Mouse (Mus musculus) hindbrain, postnatal 0 days (tissue): ENCODE data around the gene Fam241b. TPM values are rescaled to one million over a fixed set of nuclear protein-coding genes. Genes with fewer than 3 reads are reported as not detected.

Source experiments
- ATAC-seq: fragments of 200-750 bp; cut with Nextera tagmentation; 2 replicates; pipeline ENCODE4 v1.8.0; 2017; ENCODE audit warnings: mild to moderate bottlenecking, moderate TSS enrichment, moderate library complexity
- DNase-seq: peaks from one replicate; pipeline ENCODE4 v3.0.0-alpha.2; 2015; ENCODE audit warnings: low spot score
- H3K27ac ChIP-seq: fragments of 300-500 bp; sonication (generic); 2 replicates; pipeline ENCODE4 v1.5.1; 2014; ENCODE audit warnings: mild to moderate bottlenecking
- H3K27me3 ChIP-seq: fragments of 300-500 bp; sonication (generic); 2 replicates; pipeline ENCODE4 v1.6.1; 2014; ENCODE audit warnings: low read length, mixed read lengths; ENCODE audit not compliant: insufficient read depth
- H3K36me3 ChIP-seq: fragments of 300-500 bp; sonication (generic); 2 replicates; pipeline ENCODE4 v1.6.1; 2014; ENCODE audit warnings: low read length, mixed read lengths; ENCODE audit not compliant: insufficient read depth
- H3K4me1 ChIP-seq: fragments of 300-500 bp; sonication (generic); 2 replicates; pipeline ENCODE4 v1.6.1; 2014; ENCODE audit warnings: antibody characterized with exemption, low read length, mixed read lengths; ENCODE audit not compliant: insufficient read depth
- H3K4me2 ChIP-seq: fragments of 300-500 bp; sonication (generic); 2 replicates; pipeline ENCODE4 v1.6.1; 2014; ENCODE audit warnings: low read depth, mild to moderate bottlenecking, low read length, moderate library complexity, mixed read lengths
- H3K4me3 ChIP-seq: fragments of 300-500 bp; sonication (generic); 2 replicates; pipeline ENCODE4 v1.5.1; 2014; ENCODE audit warnings: low read length
- H3K9ac ChIP-seq: fragments of 300-500 bp; sonication (generic); replicated peaks from 2 replicates; pipeline ENCODE4 v1.6.1; 2014; ENCODE audit warnings: mild to moderate bottlenecking, low read length, moderate library complexity, mixed read lengths
- H3K9me3 ChIP-seq: fragments of 300-500 bp; sonication (generic); 2 replicates; pipeline ENCODE4 v1.6.1; 2016; ENCODE audit warnings: low read length, mixed read lengths
- CTCF ChIP-seq: IDR thresholded peaks from 2 replicates; pipeline ENCODE4 v1.5.1; 2016; ENCODE audit warnings: antibody characterized with exemption, control low read depth, low read depth
- WGBS: fragments of 180-500 bp; shearing (Covaris S2); extraction: QIAGEN DNeasy Blood & Tissue Kit; methylation state at CpG from one replicate; pipeline ENCODE4 v1.1.7; 2014; 5-methylcytosine and 5-hydroxymethylcytosine counted together
- polyA plus RNA-seq: library from polyadenylated mRNA; unstranded; fragments of >200 nt; fragmentation: Nextera tagmentation; extraction: Ambion mirVana; gene quantifications from 2 replicates; pipeline ENCODE4 v1.2.1, GENCODE M21; 2015
- total RNA-seq: library from RNA; depleted of rRNA; stranded (reverse); fragments of >200 nt; gene quantifications from 2 replicates; pipeline ENCODE4 v1.2.3, GENCODE M21; 2014

The Fam241b gene
- total and polyA plus RNA-seq, 2 experiments from 2014 or later, result 92.9 to 152 TPM

- H3K27me3 ChIP-seq, result no peaks in the 10 kb centered on the region
- H3K4me1 ChIP-seq, result peaks cover 8% of the 10 kb centered on the region; the same call in 1 of the 2 replicates
- no peaks in the 10 kb centered on the region; the same call in 1 of the 2 replicates for H3K36me3 ChIP-seq
- H3K27ac ChIP-seq, result peak overlapping the region; percentile 58; the same call in 1 of the 2 replicates
- H3K4me3 ChIP-seq, result peak overlapping the region; percentile 75
- no peaks in the 10 kb centered on the region for H3K9me3 ChIP-seq
- peak; percentile 79 for TF ChIP-seq CTCF
- DNase-seq (peak; percentile 90), ATAC-seq (peak; percentile 87)
- H3K4me2 ChIP-seq, result peak overlapping the region; percentile 80
- peak overlapping the region; percentile 89 for H3K9ac ChIP-seq
- under 1% methylated on average over 57 of the region's 57 CpGs for WGBS
Measured at GRCm38 (mm10) chr10:62110504-62111206, 33.1 kb downstream of the Fam241b start.

- H3K4me3 ChIP-seq, result no peak overlapping the region
- TF ChIP-seq CTCF, result no peak
- peaks cover 8% of the 10 kb centered on the region; the same call in 1 of the 2 replicates for H3K4me1 ChIP-seq
- H3K27me3 ChIP-seq, result no peaks in the 10 kb centered on the region
- ATAC-seq, result no peak
- no peak for DNase-seq
- no peaks in the 10 kb centered on the region for H3K9me3 ChIP-seq
- no peak overlapping the region for H3K4me2 ChIP-seq
- H3K9ac ChIP-seq, result no peak overlapping the region
- WGBS, result 64% methylated on average over 9 of the region's 9 CpGs
- H3K36me3 ChIP-seq, result no peaks in the 10 kb centered on the region; the same call in 1 of the 2 replicates
- H3K27ac ChIP-seq, result no peak overlapping the region
Measured at GRCm38 (mm10) chr10:62107048-62107447, 36.7 kb downstream of the Fam241b start.

GRCm38 (mm10) chr10:62104835-62105576, 38.7 kb downstream of the Fam241b start:
- TF ChIP-seq CTCF, result peak; percentile 90
- no peaks in the 10 kb centered on the region for H3K27me3 ChIP-seq
- H3K4me3 ChIP-seq, result no peak overlapping the region
- ATAC-seq (peak; percentile 22; the same call in 1 of the 2 replicates), DNase-seq (peak; percentile 89)
- H3K36me3 ChIP-seq, result no peaks in the 10 kb centered on the region; the same call in 1 of the 2 replicates
- no peak overlapping the region for H3K9ac ChIP-seq
- WGBS, result 31% methylated on average over 7 of the region's 7 CpGs
- H3K4me2 ChIP-seq, result no peak overlapping the region
- H3K27ac ChIP-seq, result no peak overlapping the region
- H3K9me3 ChIP-seq, result no peaks in the 10 kb centered on the region
- H3K4me1 ChIP-seq, result peaks cover 6% of the 10 kb centered on the region; the same call in 1 of the 2 replicates

- Histone ChIP-seq H3K9me3 (no peaks in the 10 kb centered on the region), H3K36me3 (no peaks in the 10 kb centered on the region), H3K4me2 (no peak overlapping the region), H3K4me3 (no peak overlapping the region), H3K27ac (peak overlapping the region; percentile 84), H3K4me1 (peaks cover 10% of the 10 kb centered on the region; the same call in 1 of the 2 replicates), H3K27me3 (no peaks in the 10 kb centered on the region), H3K9ac (no peak overlapping the region)
- 6% methylated on average over 7 of the region's 7 CpGs for WGBS
- peak; percentile 85 for ATAC-seq
- peak; percentile 94 for TF ChIP-seq CTCF
- peak; percentile 96 for DNase-seq
Measured at GRCm38 (mm10) chr10:62101504-62102439, 41.9 kb downstream of the Fam241b start.

GRCm38 (mm10) chr10:62099749-62100403, 43.8 kb downstream of the Fam241b start:
- ATAC-seq (peak; percentile 66), DNase-seq (peak; percentile 74)
- TF ChIP-seq CTCF, result no peak
- Histone ChIP-seq H3K27ac (peak overlapping the region; percentile 84), H3K4me3 (no peak overlapping the region), H3K4me1 (peaks cover 10% of the 10 kb centered on the region; the same call in 1 of the 2 replicates), H3K27me3 (no peaks in the 10 kb centered on the region), H3K9me3 (no peaks in the 10 kb centered on the region), H3K4me2 (no peak overlapping the region), H3K36me3 (no peaks in the 10 kb centered on the region), H3K9ac (no peak overlapping the region)
- WGBS, result 34% methylated on average over 10 of the region's 10 CpGs

- no peak for ATAC-seq
- DNase-seq, result no peak
- H3K4me1 ChIP-seq, result no peaks in the 10 kb centered on the region
- TF ChIP-seq CTCF, result no peak
- H3K36me3 ChIP-seq, result no peaks in the 10 kb centered on the region
- H3K4me2 ChIP-seq, result no peak overlapping the region
- no peak overlapping the region for H3K4me3 ChIP-seq
- H3K27me3 ChIP-seq, result no peaks in the 10 kb centered on the region
- no peak overlapping the region for H3K27ac ChIP-seq
- no peaks in the 10 kb centered on the region for H3K9me3 ChIP-seq
- H3K9ac ChIP-seq, result no peak overlapping the region
- 84% methylated on average over 6 of the region's 6 CpGs for WGBS
Measured at GRCm38 (mm10) chr10:62094401-62094800, 49.3 kb downstream of the Fam241b start.
